Mouse (Mus musculus) intestine, postnatal 0 days (tissue): ENCODE results near the gene Shc3. TPM values are rescaled to one million over a fixed set of nuclear protein-coding genes. Genes with fewer than 3 reads are reported as not detected.
A peak's percentile ranks its signal among the peaks of the same experiment; 100 is the strongest.

ENCODE experiments used
- ATAC-seq: fragments of 200-750 bp; cut with Nextera tagmentation; 2 replicates; pipeline ENCODE4 v1.8.0; 2017; ENCODE audit warnings: mild to moderate bottlenecking, moderate TSS enrichment, moderate library complexity
- H3K27ac ChIP-seq: fragments of 300-500 bp; sonication (generic); 2 replicates; pipeline ENCODE4 v1.5.1; 2014; ENCODE audit warnings: mild to moderate bottlenecking, low read depth, low read length, moderate library complexity
- H3K27me3 ChIP-seq: fragments of 300-500 bp; sonication (generic); replicated peaks from 2 replicates; pipeline ENCODE4 v1.6.1; 2014; ENCODE audit warnings: low read length, mixed read lengths; ENCODE audit not compliant: control insufficient read depth, insufficient read depth
- H3K36me3 ChIP-seq: fragments of 300-500 bp; sonication (generic); 2 replicates; pipeline ENCODE4 v1.6.1; 2014; ENCODE audit warnings: mild to moderate bottlenecking, moderate library complexity; ENCODE audit not compliant: control insufficient read depth, insufficient read depth
- H3K4me1 ChIP-seq: fragments of 300-500 bp; sonication (generic); replicated peaks from 2 replicates; pipeline ENCODE4 v1.6.1; 2014; ENCODE audit warnings: antibody characterized with exemption, low read length, mixed read lengths; ENCODE audit not compliant: control insufficient read depth, insufficient read depth
- H3K4me2 ChIP-seq: fragments of 300-500 bp; sonication (generic); replicated peaks from 2 replicates; pipeline ENCODE4 v1.6.1; 2014; ENCODE audit warnings: low read depth, mild to moderate bottlenecking, moderate library complexity
- H3K4me3 ChIP-seq: fragments of 300-500 bp; sonication (generic); 2 replicates; pipeline ENCODE4 v1.5.1; 2014; ENCODE audit warnings: low read depth, low read length
- H3K9ac ChIP-seq: fragments of 300-500 bp; sonication (generic); 2 replicates; pipeline ENCODE4 v1.6.1; 2014; ENCODE audit warnings: mild to moderate bottlenecking, low read depth, low read length
- H3K9me3 ChIP-seq: fragments of 300-500 bp; sonication (generic); 2 replicates; pipeline ENCODE4 v1.6.1; 2016; ENCODE audit warnings: mixed run types; ENCODE audit not compliant: control insufficient read depth
- CTCF ChIP-seq: sonication (generic); IDR thresholded peaks from 2 replicates; pipeline ENCODE4 v1.5.1; 2016; ENCODE audit warnings: low read depth, mild to moderate bottlenecking, control low read depth, antibody characterized with exemption, moderate library complexity
- WGBS: fragments of 180-500 bp; shearing (Covaris S2); extraction: QIAGEN DNeasy Blood & Tissue Kit; methylation state at CpG from one replicate; pipeline ENCODE4 v1.1.7; 2014; 5-methylcytosine and 5-hydroxymethylcytosine counted together
- polyA plus RNA-seq: library from polyadenylated mRNA; unstranded; fragments of >200 nt; fragmentation: Nextera tagmentation; extraction: Ambion mirVana; gene quantifications from 2 replicates; pipeline ENCODE4 v1.2.1, GENCODE M21; 2015

Gene Shc3
- polyA plus RNA-seq, 1 experiment from 2014 or later, result 0.17 TPM

GRCm38 (mm10) chr13:51611500-51611899, 42.3 kb upstream of the Shc3 start:
- no peak for TF ChIP-seq CTCF
- Histone ChIP-seq H3K27me3 (no peaks in the 10 kb centered on the region), H3K9me3 (no peaks in the 10 kb centered on the region), H3K9ac (no peak overlapping the region), H3K27ac (no peak overlapping the region), H3K4me2 (no peak overlapping the region), H3K36me3 (no peaks in the 10 kb centered on the region), H3K4me3 (no peak overlapping the region), H3K4me1 (no peaks in the 10 kb centered on the region)
- 57% methylated on average over 5 of the region's 5 CpGs for WGBS
- no peak for ATAC-seq

- TF ChIP-seq CTCF, result no peak
- no peak overlapping the region for H3K4me3 ChIP-seq
- no peak for ATAC-seq
- no peaks in the 10 kb centered on the region for H3K36me3 ChIP-seq
- no peak overlapping the region for H3K4me2 ChIP-seq
- no peaks in the 10 kb centered on the region for H3K9me3 ChIP-seq
- H3K27me3 ChIP-seq, result no peaks in the 10 kb centered on the region
- H3K4me1 ChIP-seq, result no peaks in the 10 kb centered on the region
- WGBS, result 17% methylated on average over 9 of the region's 9 CpGs
- no peak overlapping the region for H3K9ac ChIP-seq
- H3K27ac ChIP-seq, result no peak overlapping the region
These were observed 41.8 kb upstream of the Shc3 start for GRCm38 (mm10) chr13:51611060-51611459.

- Histone ChIP-seq H3K27ac (no peak overlapping the region), H3K9ac (no peak overlapping the region)
- 93% methylated on average over 6 of the region's 7 CpGs for WGBS
These were observed 40.0 kb upstream of the Shc3 start for GRCm38 (mm10) chr13:51609231-51609630.

GRCm38 (mm10) chr13:51603894-51604244, 34.6 kb upstream of the Shc3 start:
- no peak for TF ChIP-seq CTCF
- H3K27me3 ChIP-seq, result no peaks in the 10 kb centered on the region
- ATAC-seq, result no peak
- H3K9ac ChIP-seq, result no peak overlapping the region
- 50% methylated on average over 4 of the region's 4 CpGs for WGBS
- H3K27ac ChIP-seq, result no peak overlapping the region
- H3K4me2 ChIP-seq, result peak overlapping the region; percentile 54
- no peaks in the 10 kb centered on the region for H3K36me3 ChIP-seq
- H3K4me3 ChIP-seq, result no peak overlapping the region
- peaks cover 4% of the 10 kb centered on the region; the same call in 1 of the 2 replicates for H3K4me1 ChIP-seq
- no peaks in the 10 kb centered on the region for H3K9me3 ChIP-seq

More at GRCm38 (mm10) chr13:51609231-51609630, 40.0 kb upstream of the Shc3 start:
- Histone ChIP-seq H3K9me3 (no peaks in the 10 kb centered on the region), H3K36me3 (no peaks in the 10 kb centered on the region), H3K4me1 (no peaks in the 10 kb centered on the region), H3K4me2 (no peak overlapping the region), H3K27me3 (no peaks in the 10 kb centered on the region), H3K4me3 (no peak overlapping the region)
- TF ChIP-seq CTCF, result 0 out of 2 replicates have a peak, but pooled peaks have one; percentile 19
- no peak for ATAC-seq

GRCm38 (mm10) chr13:51603221-51603893, 34.1 kb upstream of the Shc3 start:
- Histone ChIP-seq H3K4me1 (peaks cover 4% of the 10 kb centered on the region; the same call in 1 of the 2 replicates), H3K4me2 (peak overlapping the region; percentile 54), H3K27ac (no peak overlapping the region), H3K9ac (no peak overlapping the region), H3K9me3 (no peaks in the 10 kb centered on the region), H3K27me3 (no peaks in the 10 kb centered on the region), H3K36me3 (no peaks in the 10 kb centered on the region), H3K4me3 (no peak overlapping the region)
- 20% methylated on average over 16 of the region's 16 CpGs for WGBS
- no peak for TF ChIP-seq CTCF
- peak; percentile 58; the same call in 1 of the 2 replicates for ATAC-seq

- Histone ChIP-seq H3K9me3 (no peaks in the 10 kb centered on the region), H3K36me3 (no peaks in the 10 kb centered on the region), H3K27ac (no peak overlapping the region), H3K4me2 (peak overlapping the region; percentile 54), H3K4me1 (peaks cover 4% of the 10 kb centered on the region; the same call in 1 of the 2 replicates), H3K27me3 (no peaks in the 10 kb centered on the region), H3K9ac (no peak overlapping the region), H3K4me3 (no peak overlapping the region)
- 38% methylated on average over 8 of the region's 8 CpGs for WGBS
- no peak for TF ChIP-seq CTCF
- ATAC-seq, result peak; percentile 95
These were observed 33.5 kb upstream of the Shc3 start for GRCm38 (mm10) chr13:51602764-51603163.
